Mouse (Mus musculus) Muller cell, postnatal 12 days (primary cell): ENCODE measurements around the gene Gse1.

Experiments used
- DNase-seq: peaks from one replicate; pipeline ENCODE4 v3.0.0-alpha.2; 2015; ENCODE audit errors: inconsistent ontology term

The Gse1 gene

DNA sequence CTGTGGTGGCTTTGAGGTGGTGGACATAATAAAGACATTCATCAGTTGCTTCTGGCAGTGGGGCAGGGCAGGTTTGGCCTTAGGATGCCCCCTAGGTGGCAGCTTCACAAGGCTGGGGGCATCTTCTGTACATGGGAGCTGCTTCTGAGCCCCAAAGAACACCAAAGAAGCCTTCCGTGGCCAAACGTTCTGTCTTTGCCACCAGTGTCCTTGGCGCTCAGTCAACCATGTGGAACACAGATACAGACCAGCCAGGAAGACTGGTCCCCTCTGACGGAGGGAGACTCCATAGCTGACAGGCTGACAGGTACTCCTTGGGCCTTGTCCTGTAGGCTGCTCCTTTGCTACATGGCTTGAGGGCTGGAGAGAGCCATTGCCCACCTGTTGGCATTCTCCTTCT lies 45.2 kb downstream of the Gse1 start:
- no peak for DNase-seq

GRCm38 (mm10) chr8:120276051-120276890 lies 48.0 kb downstream of the Gse1 start:
- peak; percentile 85 for DNase-seq

DNA sequence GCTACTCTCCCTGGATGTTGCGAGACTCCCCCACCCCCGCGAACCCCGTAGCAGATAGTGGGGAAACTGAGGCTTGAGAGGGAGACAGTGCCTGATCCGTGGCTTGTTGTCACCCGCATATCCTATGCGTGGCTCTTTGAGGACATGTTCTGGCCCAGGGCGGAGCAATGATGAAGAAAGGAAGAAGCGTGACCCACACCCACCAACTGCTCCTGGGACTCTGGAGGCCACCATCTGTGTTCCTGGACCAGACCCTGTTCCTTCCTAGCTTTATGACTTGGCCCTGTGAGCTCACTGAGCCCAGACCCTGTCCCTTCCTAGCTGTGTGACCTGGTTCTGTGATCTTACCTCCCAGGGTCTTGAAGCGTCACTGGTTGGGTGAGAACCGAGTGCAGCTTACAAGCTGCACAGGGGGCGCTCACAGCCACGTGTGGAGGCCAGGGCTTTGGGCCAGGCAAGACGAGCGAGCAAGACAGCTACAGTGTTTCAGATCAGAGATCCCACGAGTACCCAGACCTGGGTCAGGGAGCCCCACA lies 48.7 kb downstream of the Gse1 start:
- no peak for DNase-seq

DNA sequence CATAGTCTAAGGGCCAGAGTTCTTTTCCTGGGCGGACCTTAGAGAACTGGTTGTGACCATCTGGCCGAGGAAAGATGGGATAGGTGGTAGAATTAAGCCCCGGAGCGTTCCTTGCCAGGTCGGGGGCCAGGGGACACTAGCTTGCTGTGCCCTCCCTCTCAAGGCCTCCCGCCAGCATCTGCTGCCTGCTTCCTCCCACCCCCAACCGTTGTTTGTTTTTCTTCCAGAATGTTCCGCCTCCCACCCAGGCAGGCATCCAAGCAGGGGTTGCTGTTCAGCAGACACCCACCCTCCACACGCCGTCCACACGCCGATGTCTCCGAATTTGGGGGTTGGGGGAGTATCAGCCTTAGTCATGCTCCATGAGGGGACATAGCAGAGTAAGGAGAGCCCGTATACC lies 49.8 kb downstream of the Gse1 start:
- no peak for DNase-seq

DNA sequence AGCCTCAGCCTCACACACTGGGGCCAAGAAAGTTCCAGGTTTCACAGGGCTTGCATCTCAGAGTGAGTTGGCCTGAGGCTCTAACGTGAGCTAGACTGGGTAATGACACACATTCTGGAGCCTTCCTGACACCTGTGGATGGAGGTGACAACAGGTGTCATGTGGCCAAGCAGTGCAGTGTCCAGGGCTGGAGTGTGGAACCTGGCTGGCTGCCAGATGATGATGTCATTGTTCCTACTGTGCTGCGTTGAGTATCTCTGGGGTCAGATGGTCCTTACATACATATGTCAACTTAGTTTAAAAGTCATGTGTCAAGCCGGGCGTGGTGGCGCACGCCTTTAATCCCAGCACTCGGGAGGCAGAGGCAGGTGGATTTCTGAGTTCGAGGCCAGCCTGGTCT lies 51.2 kb downstream of the Gse1 start:
- DNase-seq = no peak

- peak; percentile 59 for DNase-seq
Observed at GRCm38 (mm10) chr8:120281487-120281886, 53.2 kb downstream of the Gse1 start.

DNA sequence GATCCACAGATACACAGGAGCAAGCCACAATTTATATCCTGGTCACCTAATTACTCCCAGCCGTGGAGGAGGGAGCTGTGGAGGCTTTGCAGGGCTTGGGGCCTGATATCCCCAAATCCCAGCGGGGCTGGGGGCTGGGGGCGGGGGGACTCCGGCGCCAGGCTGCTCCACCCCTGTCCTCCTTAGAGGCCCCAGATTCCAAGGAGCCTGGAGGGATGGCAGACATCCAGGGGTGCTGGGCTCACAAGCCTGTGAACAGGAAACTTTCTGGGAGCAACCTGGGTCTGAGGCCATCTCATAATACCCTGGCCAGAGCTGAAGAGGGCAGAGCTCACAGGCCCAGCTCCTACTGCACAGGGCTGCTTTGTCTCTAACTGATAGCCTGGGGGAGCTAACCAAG lies 54.2 kb downstream of the Gse1 start:
- DNase-seq = no peak

- no peak for DNase-seq
Observed at GRCm38 (mm10) chr8:120284265-120284664, 56.0 kb downstream of the Gse1 start.

DNA sequence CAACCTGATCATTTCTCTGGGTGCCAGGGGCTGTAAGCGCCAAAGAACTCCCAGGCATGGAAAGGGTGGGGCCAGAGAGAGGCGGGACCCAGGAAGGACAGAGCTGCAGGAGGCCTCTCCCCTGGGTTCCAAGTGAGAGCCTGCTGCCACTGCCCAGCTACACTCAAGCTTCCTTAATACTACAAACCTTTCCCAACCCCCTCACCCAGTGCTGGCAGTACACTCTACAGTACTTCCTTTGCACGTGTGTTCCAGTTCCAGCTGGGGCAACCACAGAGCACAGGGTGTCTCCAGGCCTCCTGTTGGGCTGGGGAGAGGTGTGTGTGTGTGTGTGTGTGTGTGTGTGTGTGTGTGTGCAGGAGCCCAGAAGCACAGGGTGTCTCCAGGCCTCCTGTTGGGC lies 56.8 kb downstream of the Gse1 start:
- no peak for DNase-seq

- DNase-seq = no peak
Observed at GRCm38 (mm10) chr8:120285878-120286277, 57.6 kb downstream of the Gse1 start.

DNA sequence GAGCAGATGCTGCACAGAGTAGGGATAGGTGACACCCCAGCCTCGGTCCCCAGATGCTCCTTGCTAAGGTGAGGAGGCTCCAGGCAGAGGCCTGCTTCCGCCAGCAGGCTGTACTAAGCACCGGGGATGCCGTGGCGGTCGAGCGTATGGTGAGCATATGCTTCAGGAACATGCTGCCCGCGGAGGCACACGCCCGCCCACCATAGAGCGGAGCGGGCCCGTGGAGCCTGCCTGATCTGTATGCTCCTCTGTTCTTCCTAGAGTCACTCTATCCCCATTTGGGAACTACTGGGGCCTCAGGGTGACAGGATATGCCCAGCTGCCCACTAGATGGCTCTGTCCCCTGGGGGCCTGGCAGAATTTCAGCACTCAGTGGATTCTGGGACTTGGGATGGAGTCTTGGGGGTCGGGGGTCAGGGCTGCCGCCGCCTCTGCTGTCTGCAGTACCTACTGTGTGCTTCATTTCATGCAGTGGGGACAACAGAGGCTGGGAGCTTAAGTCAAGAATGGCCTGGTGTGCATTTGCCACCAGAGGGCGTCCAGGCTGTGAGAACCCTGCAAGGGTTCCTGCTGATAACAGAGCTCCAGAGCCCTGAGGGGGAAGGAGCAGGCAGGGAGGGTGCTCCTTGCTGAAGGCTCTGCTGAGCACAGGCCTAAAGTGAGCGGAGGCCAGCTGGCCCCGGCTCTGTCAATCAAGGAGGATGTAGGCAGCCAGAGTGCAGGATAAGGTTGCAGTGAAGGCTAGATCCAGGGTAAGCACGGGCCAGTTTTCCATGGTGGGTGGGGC lies 60.1 kb downstream of the Gse1 start:
- no peak for DNase-seq

DNA sequence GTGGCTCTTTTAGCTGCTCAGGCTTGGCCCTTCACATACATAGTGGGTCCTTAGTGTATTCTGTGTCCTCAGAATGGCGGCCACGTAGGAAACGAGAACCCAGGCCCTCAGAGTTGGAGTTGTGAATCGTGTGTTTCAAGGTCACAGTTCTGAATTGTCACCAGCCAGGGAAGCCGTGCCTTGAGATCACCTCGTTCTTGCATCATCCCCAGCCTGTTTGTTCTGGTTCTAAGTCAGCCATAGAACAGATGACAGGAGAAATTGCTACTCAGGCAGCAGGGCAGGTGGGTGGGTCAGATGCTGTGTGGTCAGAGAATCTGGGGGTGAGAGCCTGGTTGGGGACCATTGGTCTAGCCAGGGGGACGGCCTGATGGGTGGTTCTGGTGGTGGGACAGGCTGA lies 60.9 kb downstream of the Gse1 start:
- no peak for DNase-seq

GRCm38 (mm10) chr8:120289698-120290181 lies 61.5 kb downstream of the Gse1 start:
- DNase-seq = no peak

- DNase-seq = no peak
Observed at GRCm38 (mm10) chr8:120290614-120291013, 62.4 kb downstream of the Gse1 start.

DNA sequence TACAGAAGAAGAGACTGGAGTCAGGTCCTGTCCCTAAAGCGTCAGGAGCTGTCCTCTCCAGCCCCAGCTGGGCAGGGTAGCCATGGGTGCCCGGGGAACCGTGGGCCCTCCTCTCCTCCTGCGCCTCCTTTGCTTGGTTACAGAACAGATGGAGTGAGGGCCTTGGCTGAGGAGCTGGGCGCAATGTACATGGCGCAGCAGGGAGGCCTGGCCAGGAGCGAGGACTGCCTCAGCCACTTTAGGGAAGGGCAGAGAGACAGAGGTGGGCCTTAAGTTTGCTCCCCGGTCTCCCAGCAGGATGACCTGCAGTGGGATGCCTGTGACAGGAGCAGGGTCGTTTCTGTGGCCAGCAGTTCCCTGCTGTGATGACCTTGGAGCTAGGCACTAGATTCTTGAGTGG lies 63.4 kb downstream of the Gse1 start:
- no peak for DNase-seq

DNA sequence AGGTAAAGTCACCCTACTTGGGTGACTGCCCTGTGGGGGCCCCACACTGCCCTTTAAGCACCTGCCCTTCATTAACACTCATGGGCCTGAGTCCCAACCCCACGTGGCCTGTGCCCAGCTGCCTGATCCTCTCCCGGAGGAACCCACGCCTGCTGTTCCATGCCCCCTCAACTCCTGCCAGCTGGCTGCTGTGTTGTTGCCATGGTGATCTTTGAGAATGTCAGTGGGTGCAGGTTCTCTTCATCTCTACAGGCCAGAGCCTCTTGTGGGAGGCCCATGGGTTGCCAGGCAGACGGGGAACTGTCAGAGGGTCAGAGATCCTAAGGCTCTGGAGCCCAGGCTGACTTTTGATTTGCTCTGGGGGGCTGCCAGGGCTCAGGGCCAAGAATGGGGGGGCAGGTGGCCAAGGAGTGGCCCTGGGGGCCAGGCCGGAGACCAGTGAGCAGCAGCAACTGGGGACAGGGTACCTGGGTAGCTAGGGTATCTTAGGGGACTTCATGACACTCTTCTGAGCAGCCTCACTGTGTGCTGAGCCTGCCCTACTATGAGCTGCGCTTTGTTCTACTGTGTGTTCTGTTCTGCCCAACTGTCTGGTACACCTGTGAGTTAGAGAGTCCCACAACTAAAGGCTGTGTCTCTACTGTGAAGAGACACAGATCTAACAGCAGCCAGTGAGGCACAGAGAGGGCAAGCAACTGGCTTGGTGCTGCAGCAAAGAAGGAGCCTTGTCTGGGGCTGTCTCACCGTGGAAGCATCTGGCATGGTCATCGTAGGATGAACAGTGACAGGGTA lies 64.3 kb downstream of the Gse1 start:
- peak; percentile 63 for DNase-seq

DNA sequence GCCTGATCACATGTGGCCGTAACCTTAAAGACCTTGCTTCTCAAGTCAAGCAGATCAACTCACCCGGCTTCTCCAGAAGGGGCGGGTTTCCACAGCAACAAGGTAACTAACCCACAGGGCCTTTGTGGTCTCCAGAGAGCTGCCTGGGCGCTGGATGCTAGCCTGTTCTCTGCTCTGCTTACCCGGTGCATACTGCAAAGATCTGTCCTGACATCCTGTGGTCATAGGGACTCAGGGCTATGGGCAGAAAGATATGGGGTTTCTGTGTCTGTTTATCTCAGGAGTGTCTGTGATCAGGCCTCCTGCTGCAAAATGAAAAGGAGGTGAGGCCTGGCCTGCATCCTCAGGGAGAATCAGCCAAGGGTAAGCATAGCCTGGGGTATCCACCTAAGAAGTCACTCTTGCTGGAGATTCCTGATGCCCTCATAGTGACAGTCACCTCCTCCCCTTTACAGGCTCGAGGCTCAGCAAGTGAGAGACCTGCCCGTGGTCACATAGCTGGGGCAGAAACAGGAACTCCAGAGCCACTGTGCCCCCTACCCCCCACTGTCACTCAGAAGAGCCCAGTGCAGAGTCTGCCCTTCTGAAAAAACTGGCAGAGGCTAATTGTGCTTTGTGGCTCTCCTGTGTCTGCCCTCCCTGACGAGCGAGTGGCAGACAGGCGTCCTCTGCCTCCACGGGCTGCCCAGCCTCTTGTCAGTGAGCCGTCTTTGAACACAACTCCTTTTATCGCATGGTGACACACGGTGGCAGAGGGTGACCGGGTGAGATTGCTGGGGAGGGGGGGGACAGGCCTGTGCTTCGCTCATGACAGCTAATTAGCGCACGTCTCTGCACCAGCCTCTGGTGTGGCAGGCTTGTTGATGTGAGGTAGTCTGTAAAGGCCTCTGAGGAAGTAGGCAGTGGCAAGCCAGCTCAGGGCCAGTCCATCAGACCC lies 65.4 kb downstream of the Gse1 start:
- DNase-seq = no peak

GRCm38 (mm10) chr8:120294982-120295870 lies 67.0 kb downstream of the Gse1 start:
- DNase-seq = no peak

GRCm38 (mm10) chr8:120297000-120297399 lies 68.7 kb downstream of the Gse1 start:
- DNase-seq = no peak
